Mouse (Mus musculus): ENCODE results near the gene Myoz1. TPM values are rescaled to one million over a fixed set of nuclear protein-coding genes. Genes with fewer than 3 reads are reported as not detected.
"Not testable (repeated sequence)": the region's sequence is repeated elsewhere in the genome, so short reads cannot be mapped to it uniquely, and the experiment has no call there.

Myoz1 gene
- polyA plus RNA-seq, 1 experiment from 2014 or later: 0.95 TPM

DNA sequence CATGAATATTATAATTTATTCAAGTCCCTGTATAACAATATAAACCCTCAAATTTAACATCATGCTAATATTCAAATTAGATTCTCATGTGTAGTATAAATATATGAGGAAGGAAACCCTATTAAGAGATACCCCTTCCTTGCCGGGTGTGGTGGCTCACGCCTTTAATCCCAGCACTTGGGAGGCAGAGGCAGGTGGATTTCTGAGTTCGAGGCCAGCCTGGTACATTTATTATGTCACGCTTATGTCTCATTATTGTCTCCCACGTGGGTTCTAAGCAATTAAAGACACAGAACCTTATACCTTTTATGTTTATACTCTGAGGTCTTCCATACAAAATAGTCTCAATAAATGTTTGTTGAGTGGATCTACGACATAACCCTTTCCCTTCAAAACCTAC, 17.6 kb downstream of the Myoz1 start:
- Histone ChIP-seq H3K4me3 (ENCODE audit: low read depth, low read length) (no peak overlapping the region), H3K27ac (ENCODE audit: low read depth, low read length) (no peak overlapping the region), H3K27me3 (replicated peaks; ENCODE audit: control insufficient read depth, insufficient read depth, low read length) (no peaks in the 10 kb centered on the region), H3K4me1 (replicated peaks; ENCODE audit: control insufficient read depth, insufficient read depth, low read length) (peaks cover 4% of the 10 kb centered on the region; the same call in 1 of the 2 replicates), H3K9ac (ENCODE audit: low read depth, low read length) (no peak overlapping the region), H3K9me3 (ENCODE audit: control insufficient read depth, low read length) (no peaks in the 10 kb centered on the region), H3K36me3 (ENCODE audit: control insufficient read depth, insufficient read depth, low read length) (no peaks in the 10 kb centered on the region), H3K4me2 (no peak overlapping the region)
- WGBS: 85% methylated on average over 6 of the region's 6 CpGs
- no peak for ATAC-seq (replicated peaks; ENCODE audit: low FRiP score)
- DNase-seq (ENCODE audit: low spot score): no peak

GRCm38 (mm10) chr14:20637818-20638574, 18.3 kb downstream of the Myoz1 start:
- no peak for ATAC-seq (replicated peaks; ENCODE audit: low FRiP score)

DNA sequence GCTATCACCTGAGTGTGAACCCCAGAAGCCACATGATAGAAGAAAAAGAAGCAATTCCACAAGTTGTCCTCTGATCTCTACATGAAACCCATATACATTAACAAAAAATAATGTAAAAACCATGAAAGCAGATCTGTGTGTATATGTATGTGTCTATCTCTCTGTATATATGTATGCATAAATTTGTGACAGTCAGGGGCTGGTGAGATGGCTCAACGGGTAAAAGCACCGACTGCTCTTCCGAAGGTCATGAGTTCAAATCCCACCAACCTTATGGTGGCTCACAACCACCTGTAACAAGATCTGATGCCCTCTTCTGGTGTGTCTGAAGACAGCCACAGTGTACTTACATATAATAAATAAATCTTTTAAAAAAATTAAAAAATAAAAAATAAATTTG, 19.4 kb downstream of the Myoz1 start:
- not testable (repeated sequence) for H3K4me1 ChIP-seq (replicated peaks; ENCODE audit: control insufficient read depth, insufficient read depth, low read length); DNase-seq (ENCODE audit: low spot score); H3K9ac ChIP-seq (ENCODE audit: low read depth, low read length); H3K4me2 ChIP-seq; ATAC-seq (replicated peaks; ENCODE audit: low FRiP score); H3K27me3 ChIP-seq (replicated peaks; ENCODE audit: control insufficient read depth, insufficient read depth, low read length); H3K4me3 ChIP-seq (ENCODE audit: low read depth, low read length); H3K36me3 ChIP-seq (ENCODE audit: control insufficient read depth, insufficient read depth, low read length); H3K9me3 ChIP-seq (ENCODE audit: control insufficient read depth, low read length); H3K27ac ChIP-seq (ENCODE audit: low read depth, low read length)
- WGBS: 91% methylated on average over 3 of the region's 3 CpGs

More at GRCm38 (mm10) chr14:20637818-20638574, 18.3 kb downstream of the Myoz1 start:
- Histone ChIP-seq H3K27ac (ENCODE audit: low read depth, low read length) (no peak overlapping the region), H3K27me3 (replicated peaks; ENCODE audit: control insufficient read depth, insufficient read depth, low read length) (no peaks in the 10 kb centered on the region), H3K9ac (ENCODE audit: low read depth, low read length) (no peak overlapping the region), H3K4me3 (ENCODE audit: low read depth, low read length) (no peak overlapping the region), H3K4me2 (no peak overlapping the region), H3K36me3 (ENCODE audit: control insufficient read depth, insufficient read depth, low read length) (no peaks in the 10 kb centered on the region), H3K9me3 (ENCODE audit: control insufficient read depth, low read length) (no peaks in the 10 kb centered on the region), H3K4me1 (replicated peaks; ENCODE audit: control insufficient read depth, insufficient read depth, low read length) (peaks cover 4% of the 10 kb centered on the region; the same call in 1 of the 2 replicates)
- 67% methylated on average over 2 of the region's 2 CpGs for WGBS
- DNase-seq (ENCODE audit: low spot score): no peak

DNA sequence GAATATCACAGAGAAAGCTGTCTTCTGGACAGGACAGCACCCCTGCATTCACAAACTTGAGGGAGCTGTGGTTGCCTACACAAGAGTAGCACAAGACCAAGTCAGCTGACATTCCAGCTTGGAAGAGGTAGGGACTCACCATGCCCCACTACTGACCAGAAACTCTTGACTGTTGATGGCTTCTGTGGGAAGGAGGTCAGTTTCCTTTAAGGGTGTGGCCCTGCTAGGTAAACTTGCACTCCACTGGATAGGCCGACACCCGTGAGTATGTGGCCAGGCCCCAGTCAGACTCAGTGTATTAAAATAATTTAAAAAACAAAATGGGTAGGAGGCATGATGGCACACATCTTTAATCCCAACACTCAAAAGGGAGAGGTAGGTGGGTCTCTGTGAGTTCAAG, 20.8 kb downstream of the Myoz1 start:
- Histone ChIP-seq H3K9ac (ENCODE audit: low read depth, low read length) (no peak overlapping the region), H3K27me3 (replicated peaks; ENCODE audit: control insufficient read depth, insufficient read depth, low read length) (no peaks in the 10 kb centered on the region), H3K4me2 (no peak overlapping the region), H3K4me1 (replicated peaks; ENCODE audit: control insufficient read depth, insufficient read depth, low read length) (no peaks in the 10 kb centered on the region; the same call in 1 of the 2 replicates), H3K9me3 (ENCODE audit: control insufficient read depth, low read length) (no peaks in the 10 kb centered on the region), H3K4me3 (ENCODE audit: low read depth, low read length) (no peak overlapping the region), H3K36me3 (ENCODE audit: control insufficient read depth, insufficient read depth, low read length) (no peaks in the 10 kb centered on the region), H3K27ac (ENCODE audit: low read depth, low read length) (no peak overlapping the region)
- DNase-seq (ENCODE audit: low spot score) (no peak), ATAC-seq (replicated peaks; ENCODE audit: low FRiP score) (no peak)
- 62% methylated on average over 2 of the region's 2 CpGs for WGBS

- H3K36me3 ChIP-seq (ENCODE audit: control insufficient read depth, insufficient read depth, low read length): no peaks in the 10 kb centered on the region
- no peak overlapping the region for H3K4me2 ChIP-seq
- DNase-seq (ENCODE audit: low spot score): no peak
- H3K9ac ChIP-seq (ENCODE audit: low read depth, low read length): no peak overlapping the region
- 52% methylated on average over 4 of the region's 4 CpGs for WGBS
- no peak overlapping the region for H3K27ac ChIP-seq (ENCODE audit: low read depth, low read length)
- H3K4me1 ChIP-seq (replicated peaks; ENCODE audit: control insufficient read depth, insufficient read depth, low read length): no peaks in the 10 kb centered on the region
- H3K4me3 ChIP-seq (ENCODE audit: low read depth, low read length): no peak overlapping the region
- no peaks in the 10 kb centered on the region for H3K27me3 ChIP-seq (replicated peaks; ENCODE audit: control insufficient read depth, insufficient read depth, low read length)
- no peak for ATAC-seq (replicated peaks; ENCODE audit: low FRiP score)
- no peaks in the 10 kb centered on the region for H3K9me3 ChIP-seq (ENCODE audit: control insufficient read depth, low read length)
These were observed 25.1 kb downstream of the Myoz1 start for GRCm38 (mm10) chr14:20631253-20631652.

DNA sequence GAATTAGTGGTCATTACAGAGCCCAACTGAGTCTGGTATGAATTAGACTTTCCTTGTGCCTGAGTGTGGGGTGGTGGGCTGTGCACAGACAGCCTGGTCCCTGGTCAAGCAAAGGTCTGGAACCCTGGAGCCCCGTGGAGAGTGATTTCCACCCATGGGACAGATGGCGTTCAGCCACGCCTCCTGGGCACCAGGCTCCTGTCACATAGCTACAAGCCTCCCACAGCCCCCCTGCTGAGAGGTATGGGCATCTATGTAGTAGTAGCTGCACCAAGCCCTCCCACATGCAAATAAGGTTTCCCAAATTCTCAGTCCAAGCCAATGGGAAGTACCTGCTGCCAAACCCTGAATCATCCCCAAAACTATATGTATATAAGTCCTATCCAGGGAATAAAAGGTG, 29.4 kb downstream of the Myoz1 start:
- H3K4me2 ChIP-seq: no peak overlapping the region
- H3K4me3 ChIP-seq (ENCODE audit: low read depth, low read length): no peak overlapping the region
- DNase-seq (ENCODE audit: low spot score): no peak
- no peaks in the 10 kb centered on the region for H3K9me3 ChIP-seq (ENCODE audit: control insufficient read depth, low read length)
- no peak overlapping the region for H3K27ac ChIP-seq (ENCODE audit: low read depth, low read length)
- no peaks in the 10 kb centered on the region for H3K27me3 ChIP-seq (replicated peaks; ENCODE audit: control insufficient read depth, insufficient read depth, low read length)
- H3K9ac ChIP-seq (ENCODE audit: low read depth, low read length): no peak overlapping the region
- no peaks in the 10 kb centered on the region for H3K36me3 ChIP-seq (ENCODE audit: control insufficient read depth, insufficient read depth, low read length)
- H3K4me1 ChIP-seq (replicated peaks; ENCODE audit: control insufficient read depth, insufficient read depth, low read length): no peaks in the 10 kb centered on the region
- WGBS: 83% methylated on average over 3 of the region's 3 CpGs
- no peak for ATAC-seq (replicated peaks; ENCODE audit: low FRiP score)

- Histone ChIP-seq H3K36me3 (ENCODE audit: control insufficient read depth, insufficient read depth, low read length) (no peaks in the 10 kb centered on the region), H3K27ac (ENCODE audit: low read depth, low read length) (no peak overlapping the region), H3K9ac (ENCODE audit: low read depth, low read length) (no peak overlapping the region), H3K9me3 (ENCODE audit: control insufficient read depth, low read length) (no peaks in the 10 kb centered on the region), H3K27me3 (replicated peaks; ENCODE audit: control insufficient read depth, insufficient read depth, low read length) (no peaks in the 10 kb centered on the region), H3K4me2 (no peak overlapping the region), H3K4me3 (ENCODE audit: low read depth, low read length) (no peak overlapping the region), H3K4me1 (replicated peaks; ENCODE audit: control insufficient read depth, insufficient read depth, low read length) (no peaks in the 10 kb centered on the region)
- WGBS: 69% methylated on average over 2 of the region's 2 CpGs
- ATAC-seq (replicated peaks; ENCODE audit: low FRiP score): no peak
- no peak for DNase-seq (ENCODE audit: low spot score)
These were observed 29.9 kb downstream of the Myoz1 start for GRCm38 (mm10) chr14:20626447-20626846.

- no peaks in the 10 kb centered on the region for H3K27me3 ChIP-seq (replicated peaks; ENCODE audit: control insufficient read depth, insufficient read depth, low read length)
- H3K36me3 ChIP-seq (ENCODE audit: control insufficient read depth, insufficient read depth, low read length): 0 out of 2 replicates have a peak, but pooled peaks cover 2% of the 10 kb centered on the region
- 85% methylated on average over 3 of the region's 3 CpGs for WGBS
- H3K4me3 ChIP-seq (ENCODE audit: low read depth, low read length): no peak overlapping the region
- no peak overlapping the region for H3K9ac ChIP-seq (ENCODE audit: low read depth, low read length)
- ATAC-seq (replicated peaks; ENCODE audit: low FRiP score) (no peak), DNase-seq (ENCODE audit: low spot score) (no peak)
- no peak overlapping the region for H3K4me2 ChIP-seq
- H3K27ac ChIP-seq (ENCODE audit: low read depth, low read length): no peak overlapping the region
- no peaks in the 10 kb centered on the region for H3K9me3 ChIP-seq (ENCODE audit: control insufficient read depth, low read length)
- no peaks in the 10 kb centered on the region for H3K4me1 ChIP-seq (replicated peaks; ENCODE audit: control insufficient read depth, insufficient read depth, low read length)
These were observed 33.4 kb downstream of the Myoz1 start for GRCm38 (mm10) chr14:20622907-20623306.

DNA sequence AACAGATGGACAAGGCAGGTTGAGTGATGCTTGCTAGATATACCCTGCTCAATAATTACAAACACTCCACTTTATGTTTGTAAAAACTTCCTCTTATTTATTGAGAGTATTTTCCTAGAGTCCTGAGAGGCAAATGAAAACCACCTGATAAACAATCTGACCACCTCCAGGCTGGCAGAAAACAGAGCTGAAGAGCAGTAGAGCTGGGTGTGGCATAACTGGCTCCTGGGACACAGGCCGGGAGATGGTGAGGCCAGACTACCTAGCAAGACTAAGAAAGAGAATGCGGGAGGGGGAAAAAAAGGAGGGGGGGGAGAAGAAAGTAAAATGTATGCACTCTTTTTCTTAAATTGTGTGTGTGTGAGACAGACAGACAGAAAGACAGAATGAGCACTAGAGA, 33.9 kb downstream of the Myoz1 start:
- H3K4me2 ChIP-seq: no peak overlapping the region
- H3K9me3 ChIP-seq (ENCODE audit: control insufficient read depth, low read length): no peaks in the 10 kb centered on the region
- no peaks in the 10 kb centered on the region for H3K27me3 ChIP-seq (replicated peaks; ENCODE audit: control insufficient read depth, insufficient read depth, low read length)
- no peaks in the 10 kb centered on the region for H3K4me1 ChIP-seq (replicated peaks; ENCODE audit: control insufficient read depth, insufficient read depth, low read length)
- H3K27ac ChIP-seq (ENCODE audit: low read depth, low read length): no peak overlapping the region
- DNase-seq (ENCODE audit: low spot score) (no peak), ATAC-seq (replicated peaks; ENCODE audit: low FRiP score) (no peak)
- H3K36me3 ChIP-seq (ENCODE audit: control insufficient read depth, insufficient read depth, low read length): 0 out of 2 replicates have a peak, but pooled peaks cover 2% of the 10 kb centered on the region
- no peak overlapping the region for H3K4me3 ChIP-seq (ENCODE audit: low read depth, low read length)
- 78% methylated on average over 2 of the region's 2 CpGs for WGBS
- no peak overlapping the region for H3K9ac ChIP-seq (ENCODE audit: low read depth, low read length)
